9 mouse cellular contexts compared by ENCODE assay signal in genomic region chr9:42530221-42531152, GRCm38 (mm10). TPM values are rescaled to one million over a fixed set of nuclear protein-coding genes. Genes with fewer than 3 reads are reported as not detected.
A peak's percentile ranks its signal among the peaks of the same experiment; 100 is the strongest.
DNase-seq lines count a peak whose midpoint lies in the region; ATAC-seq lines count a peak whose summit lies in the region.
"Had no signal": no experiment of that assay in that cellular context is flagged by ENCODE, and none has a peak within 500 bp of the region (broad histone marks: within the 10 kb centered on the region; RNA-seq: fewer than 3 reads in every experiment).

No protein-coding gene starts in this region.

- no peak overlapping the region for H3K4me3 ChIP-seq in embryonic facial prominence, embryonic 14.5 days (ENCODE audit: low read depth, low read length)
- no peak overlapping the region for H3K4me3 ChIP-seq in midbrain, embryonic 14.5 days (replicated peaks; ENCODE audit: low read depth, low read length)
- H3K4me3 ChIP-seq in kidney, embryonic 14.5 days (ENCODE audit: low read length): no peak overlapping the region
- H3K4me3 ChIP-seq: liver, embryonic 15.5 days had no signal

- no peak overlapping the region for H3K4me2 ChIP-seq in embryonic facial prominence, embryonic 14.5 days (ENCODE audit: low read depth, low read length)
- H3K4me2 ChIP-seq in midbrain, embryonic 14.5 days (ENCODE audit: low read length): no peak overlapping the region
- H3K4me2 ChIP-seq in kidney, embryonic 14.5 days (replicated peaks; ENCODE audit: low read depth, low read length): no peak overlapping the region
- H3K4me2 ChIP-seq: liver, embryonic 15.5 days had no signal

- no peaks in the 10 kb centered on the region for H3K36me3 ChIP-seq in embryonic facial prominence, embryonic 14.5 days (ENCODE audit: control insufficient read depth, insufficient read depth, low read length)
- H3K36me3 ChIP-seq in midbrain, embryonic 14.5 days (ENCODE audit: control insufficient read depth, insufficient read depth, low read length): no peaks in the 10 kb centered on the region
- H3K36me3 ChIP-seq in kidney, embryonic 14.5 days (ENCODE audit: control insufficient read depth, insufficient read depth, low read length): no peaks in the 10 kb centered on the region
- H3K36me3 ChIP-seq: liver, embryonic 15.5 days had no signal

- ATAC-seq in embryonic facial prominence, embryonic 14.5 days (ENCODE audit: low read depth): peak; percentile 56; the same call in 1 of the 2 replicates
- no peak; the same call in 1 of the 2 replicates for ATAC-seq in midbrain, embryonic 14.5 days (ENCODE audit: low FRiP score, low TSS enrichment)
- no peak for ATAC-seq in kidney, embryonic 14.5 days (ENCODE audit: low FRiP score, low TSS enrichment)

- peak; percentile 30 to 33 for DNase-seq in cerebellum, adult 18-20 months
- DNase-seq in embryonic facial prominence, embryonic 14.5 days (ENCODE audit: low spot score): peak; percentile 41
- DNase-seq in layer of hippocampus, adult 8-10 months (ENCODE audit: low spot score in 2 of 2): peak; percentile 48 to 59
- peak; percentile 46 for DNase-seq in midbrain, embryonic 14.5 days
- no peak for DNase-seq in gastrocnemius, postnatal 36 days
- no peak for DNase-seq in adrenal gland, postnatal 10 days
- DNase-seq in thymus, postnatal 25 days: no peak

- WGBS in embryonic facial prominence, embryonic 14.5 days: 69% methylated on average over 7 of the region's 7 CpGs
- 52% methylated on average over 7 of the region's 7 CpGs for WGBS in midbrain, embryonic 14.5 days
- WGBS in kidney, embryonic 14.5 days: 61% methylated on average over 7 of the region's 7 CpGs

- H3K27ac ChIP-seq in embryonic facial prominence, embryonic 14.5 days (replicated peaks; ENCODE audit: low read depth, low read length): no peak overlapping the region
- peak overlapping the region; percentile 43 for H3K27ac ChIP-seq in midbrain, embryonic 14.5 days (replicated peaks; ENCODE audit: low read depth, low read length)
- H3K27ac ChIP-seq in kidney, embryonic 14.5 days (ENCODE audit: low read depth, low read length): no peak overlapping the region
- H3K27ac ChIP-seq: liver, embryonic 15.5 days had no signal

- no peaks in the 10 kb centered on the region for H3K27me3 ChIP-seq in embryonic facial prominence, embryonic 14.5 days (replicated peaks; ENCODE audit: control insufficient read depth, insufficient read depth, low read length)
- H3K27me3 ChIP-seq in midbrain, embryonic 14.5 days (ENCODE audit: control insufficient read depth, insufficient read depth, low read length): no peaks in the 10 kb centered on the region
- H3K27me3 ChIP-seq in kidney, embryonic 14.5 days (ENCODE audit: control insufficient read depth, insufficient read depth, low read length): no peaks in the 10 kb centered on the region
- H3K27me3 ChIP-seq: liver, embryonic 15.5 days had no signal

- intact Hi-C loops in gastrocnemius, postnatal 36 days (cut with DNase I): no loop called here

- H3K9me3 ChIP-seq in embryonic facial prominence, embryonic 14.5 days (ENCODE audit: control insufficient read depth, low read length): no peaks in the 10 kb centered on the region
- no peaks in the 10 kb centered on the region for H3K9me3 ChIP-seq in midbrain, embryonic 14.5 days (ENCODE audit: control insufficient read depth, low read length)
- no peaks in the 10 kb centered on the region for H3K9me3 ChIP-seq in kidney, embryonic 14.5 days (ENCODE audit: control insufficient read depth, low read length)
- H3K9me3 ChIP-seq: liver, embryonic 15.5 days had no signal

- 0 out of 2 replicates have a peak, but pooled peaks cover 3% of the 10 kb centered on the region for H3K4me1 ChIP-seq in embryonic facial prominence, embryonic 14.5 days (ENCODE audit: control insufficient read depth, insufficient read depth, low read length)
- peaks cover 29% of the 10 kb centered on the region for H3K4me1 ChIP-seq in midbrain, embryonic 14.5 days (ENCODE audit: control insufficient read depth, insufficient read depth, low read length)
- peaks cover 20% of the 10 kb centered on the region for H3K4me1 ChIP-seq in kidney, embryonic 14.5 days (ENCODE audit: control insufficient read depth, insufficient read depth, low read length)
- H3K4me1 ChIP-seq: liver, embryonic 15.5 days had no signal

- H3K9ac ChIP-seq in embryonic facial prominence, embryonic 14.5 days (ENCODE audit: low read depth, low read length): no peak overlapping the region
- H3K9ac ChIP-seq in midbrain, embryonic 14.5 days (replicated peaks; ENCODE audit: low read length): no peak overlapping the region
- no peak overlapping the region for H3K9ac ChIP-seq in kidney, embryonic 14.5 days (ENCODE audit: low read depth, low read length)
- H3K9ac ChIP-seq: liver, embryonic 15.5 days had no signal

RNA-seq across cellular contexts. Expression of gene Tbcel, which starts 22.9 kb away (rescaled TPM):
- polyA plus RNA-seq in embryonic facial prominence, embryonic 14.5 days (2014; fragmentation: Nextera tagmentation; extraction: Ambion mirVana): 5.3 and 6.7 TPM in 2 replicates
- total RNA-seq in layer of hippocampus, adult 8-10 months (2022): 10 to 100 TPM; 49.7 to 60.5 (median 54.2) TPM
- 6.6 and 7.2 TPM in 2 replicates for polyA plus RNA-seq in midbrain, embryonic 14.5 days (2014; fragmentation: Nextera tagmentation; extraction: Ambion mirVana)
- total RNA-seq in gastrocnemius, postnatal 36 days (2021): 10 to 100 TPM; 15.1 to 18.7 TPM
- total RNA-seq in adrenal gland, postnatal 10 days (2021): 10 to 100 TPM; 42.3 to 47.1 TPM
- 6.6 and 7.3 TPM in 2 replicates for polyA plus RNA-seq in kidney, embryonic 14.5 days (2014; fragmentation: Nextera tagmentation; extraction: Ambion mirVana)

Comparison
In these comparisons a context has a peak if more than half of its experiments do, and no peak if none do; other contexts are left out.
1. DNase-seq: peak in cerebellum, adult 18-20 months (2 of 2), embryonic facial prominence, embryonic 14.5 days (single experiment), layer of hippocampus, adult 8-10 months (2 of 2) and midbrain, embryonic 14.5 days (single experiment); none in gastrocnemius, postnatal 36 days (0 of 2), adrenal gland, postnatal 10 days (single experiment) and thymus, postnatal 25 days (single experiment).